Mouse (Mus musculus) hindbrain, embryonic 14.5 days (tissue): ENCODE results near the gene Uhrf1bp1l. TPM values are rescaled to one million over a fixed set of nuclear protein-coding genes. Genes with fewer than 3 reads are reported as not detected.

Experiments used
- ATAC-seq: fragments of 200-750 bp; cut with Nextera tagmentation; 2 replicates; pipeline ENCODE4 v1.8.0; 2017; ENCODE audit warnings: moderate number of reproducible peaks, mild to moderate bottlenecking, moderate TSS enrichment, moderate library complexity; ENCODE audit not compliant: low FRiP score
- DNase-seq: peaks from one replicate; pipeline ENCODE4 v3.0.0-alpha.2; 2015; ENCODE audit warnings: low spot score
- H3K27ac ChIP-seq: fragments of 300-500 bp; sonication (generic); 2 replicates; pipeline ENCODE4 v1.5.1; 2014; ENCODE audit warnings: mild to moderate bottlenecking, moderate library complexity
- H3K27me3 ChIP-seq: fragments of 300-500 bp; sonication (generic); 2 replicates; pipeline ENCODE4 v1.6.1; 2014; ENCODE audit warnings: mild to moderate bottlenecking, low read length, mixed read lengths; ENCODE audit not compliant: control insufficient read depth, insufficient read depth
- H3K36me3 ChIP-seq: fragments of 300-500 bp; sonication (generic); replicated peaks from 2 replicates; pipeline ENCODE4 v1.6.1; 2014; ENCODE audit not compliant: control insufficient read depth, insufficient read depth
- H3K4me1 ChIP-seq: fragments of 300-500 bp; sonication (generic); replicated peaks from 2 replicates; pipeline ENCODE4 v1.6.1; 2014; ENCODE audit warnings: antibody characterized with exemption, low read length, mixed read lengths; ENCODE audit not compliant: control insufficient read depth, insufficient read depth
- H3K4me2 ChIP-seq: fragments of 300-500 bp; sonication (generic); replicated peaks from 2 replicates; pipeline ENCODE4 v1.6.1; 2014; ENCODE audit warnings: mild to moderate bottlenecking, moderate library complexity
- H3K4me3 ChIP-seq: fragments of 300-500 bp; sonication (generic); replicated peaks from 2 replicates; pipeline ENCODE4 v1.5.1; 2014; ENCODE audit warnings: mild to moderate bottlenecking, low read length
- H3K9ac ChIP-seq: fragments of 300-500 bp; sonication (generic); 2 replicates; pipeline ENCODE4 v1.6.1; 2014
- H3K9me3 ChIP-seq: fragments of 300-500 bp; sonication (generic); 2 replicates; pipeline ENCODE4 v1.6.1; 2016; ENCODE audit warnings: low read length; ENCODE audit not compliant: control insufficient read depth
- WGBS: fragments of 180-500 bp; shearing (Covaris S2); extraction: QIAGEN DNeasy Blood & Tissue Kit; methylation state at CpG from one replicate; pipeline ENCODE4 v1.1.7; 2014; 5-methylcytosine and 5-hydroxymethylcytosine counted together
- polyA plus RNA-seq: library from polyadenylated mRNA; unstranded; fragments of >200 nt; fragmentation: Nextera tagmentation; extraction: Ambion mirVana; gene quantifications from 2 replicates; pipeline ENCODE4 v1.2.1, GENCODE M21; 2014

Uhrf1bp1l gene
- polyA plus RNA-seq, 1 experiment from 2014 or later, result 35.9 TPM

DNA sequence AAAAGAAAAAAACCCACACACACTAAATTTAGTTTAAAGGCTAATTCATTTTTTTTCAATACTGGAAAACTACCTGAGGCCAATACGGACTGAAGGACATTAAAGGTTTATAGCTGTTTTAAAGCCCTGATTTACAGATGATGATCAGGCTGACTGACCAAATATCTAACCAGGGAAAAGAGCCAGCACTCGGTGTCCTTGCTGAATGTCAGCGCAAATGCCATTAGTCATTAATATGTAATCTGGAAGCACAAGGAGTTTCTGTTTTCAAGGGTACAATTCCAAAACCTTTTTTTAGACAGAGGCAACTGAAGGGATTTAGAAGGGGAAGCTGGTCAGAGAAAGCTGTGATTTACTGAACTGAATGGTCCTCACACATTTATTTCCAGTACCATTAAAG is 24.0 kb upstream of the Uhrf1bp1l start:
- Histone ChIP-seq H3K9me3 (no peaks in the 10 kb centered on the region), H3K4me1 (no peaks in the 10 kb centered on the region), H3K27ac (no peak overlapping the region), H3K27me3 (no peaks in the 10 kb centered on the region), H3K9ac (no peak overlapping the region), H3K4me3 (no peak overlapping the region), H3K36me3 (peaks cover 46% of the 10 kb centered on the region), H3K4me2 (no peak overlapping the region)
- WGBS, result 97% methylated on average over 3 of the region's 3 CpGs
- no peak for ATAC-seq
- DNase-seq, result no peak

GRCm38 (mm10) chr10:89722247-89723195 is 22.3 kb upstream of the Uhrf1bp1l start:
- Histone ChIP-seq H3K27ac (no peak overlapping the region), H3K9me3 (no peaks in the 10 kb centered on the region), H3K36me3 (peaks cover 51% of the 10 kb centered on the region), H3K4me2 (no peak overlapping the region), H3K4me3 (no peak overlapping the region), H3K27me3 (no peaks in the 10 kb centered on the region), H3K9ac (no peak overlapping the region), H3K4me1 (no peaks in the 10 kb centered on the region)
- 95% methylated on average over 14 of the region's 14 CpGs for WGBS
- no peak for ATAC-seq
- DNase-seq, result no peak

DNA sequence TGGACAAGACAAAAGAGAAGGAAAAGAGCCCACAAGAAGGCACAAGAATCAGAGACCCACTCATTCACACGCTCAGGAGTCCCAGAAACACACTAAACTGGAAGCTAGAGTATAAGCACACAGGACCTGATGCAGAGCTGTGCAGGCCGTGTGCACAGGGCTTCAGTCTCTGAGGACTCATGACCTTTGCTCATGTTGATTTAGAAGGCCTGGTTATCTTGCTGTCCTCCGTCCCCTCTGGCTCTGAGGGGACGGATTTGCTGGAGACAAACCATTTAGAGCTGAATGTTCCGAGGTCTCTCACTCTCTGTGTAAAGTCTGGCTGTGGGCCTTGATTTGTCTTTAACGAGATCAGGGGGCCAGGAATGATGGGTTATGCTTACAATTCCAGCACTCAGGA is 14.4 kb upstream of the Uhrf1bp1l start:
- Histone ChIP-seq H3K27ac (no peak overlapping the region), H3K4me1 (peaks cover 11% of the 10 kb centered on the region), H3K9me3 (no peaks in the 10 kb centered on the region), H3K27me3 (no peaks in the 10 kb centered on the region), H3K4me3 (no peak overlapping the region), H3K4me2 (no peak overlapping the region), H3K9ac (no peak overlapping the region), H3K36me3 (peaks cover 21% of the 10 kb centered on the region)
- 90% methylated on average over 6 of the region's 6 CpGs for WGBS
- ATAC-seq, result no peak
- DNase-seq, result no peak

GRCm38 (mm10) chr10:89731341-89731740 is 13.4 kb upstream of the Uhrf1bp1l start:
- H3K36me3 ChIP-seq, result peaks cover 11% of the 10 kb centered on the region
- H3K4me2 ChIP-seq, result peak overlapping the region; percentile 77
- peak overlapping the region; percentile 57 for H3K4me3 ChIP-seq
- 0 out of 2 replicates have a peak overlapping the region, but pooled peaks have one; percentile 82 for H3K27ac ChIP-seq
- H3K4me1 ChIP-seq, result peaks cover 11% of the 10 kb centered on the region
- ATAC-seq (0 out of 2 replicates have a peak, but pooled peaks have one; percentile 4), DNase-seq (no peak)
- 16% methylated on average over 5 of the region's 5 CpGs for WGBS
- H3K9me3 ChIP-seq, result no peaks in the 10 kb centered on the region
- H3K27me3 ChIP-seq, result no peaks in the 10 kb centered on the region
- peak overlapping the region; percentile 70 for H3K9ac ChIP-seq

DNA sequence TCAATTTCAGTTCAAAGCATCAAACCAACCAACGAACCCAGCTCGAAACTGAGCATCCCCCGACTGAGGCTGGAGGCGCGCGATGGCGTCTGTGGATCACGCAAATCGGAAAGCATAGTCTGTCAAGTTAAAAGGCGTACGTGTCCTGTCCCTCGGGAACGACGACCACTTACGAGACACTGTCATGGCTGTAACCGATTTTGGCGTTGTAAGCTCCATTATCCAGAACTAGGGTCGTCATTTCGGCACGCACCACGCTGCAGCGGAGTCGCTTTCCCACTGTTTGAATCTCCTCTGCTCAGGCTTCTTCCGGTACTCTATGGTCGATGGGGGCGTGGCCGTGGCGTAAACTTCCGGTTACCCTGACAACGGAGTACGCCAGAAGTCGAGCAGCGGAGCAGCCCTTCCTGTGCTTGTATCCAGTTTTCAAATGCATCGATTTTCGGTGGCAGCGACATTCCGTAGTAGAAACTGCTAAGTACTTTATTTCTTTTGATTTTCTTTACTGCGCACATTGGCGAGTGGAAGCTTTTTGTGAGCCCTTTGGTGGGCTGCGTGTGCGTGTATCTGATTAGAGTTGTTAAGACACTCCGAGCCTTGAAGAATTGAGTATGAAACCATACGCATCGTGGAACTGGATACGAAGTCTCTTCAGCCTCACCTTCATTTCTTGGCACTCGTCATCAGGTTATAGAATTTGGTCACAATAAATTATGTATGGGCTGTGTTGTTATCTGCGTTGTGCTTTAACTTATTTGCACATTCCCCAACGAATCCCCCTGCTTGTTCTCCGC is 12.6 kb upstream of the Uhrf1bp1l start, which contains the start of gene Actr6:
Gene Actr6 (minus strand): TSS at position 295 of the 794 bp plus-strand sequence.
- Histone ChIP-seq H3K27ac (peak within 1 kb of the TSS; percentile 82), H3K36me3 (peaks cover 5% of the 10 kb centered on the region), H3K9me3 (no peaks in the 10 kb centered on the region), H3K9ac (peak within 1 kb of the TSS; percentile 70), H3K27me3 (no peaks in the 10 kb centered on the region), H3K4me2 (peak within 1 kb of the TSS; percentile 77), H3K4me3 (peak within 1 kb of the TSS; percentile 57), H3K4me1 (peaks cover 11% of the 10 kb centered on the region)
- 1% methylated on average over 49 of the region's 49 CpGs for WGBS
- peak; percentile 96 for DNase-seq
- ATAC-seq, result peak; percentile 99

- Histone ChIP-seq H3K4me1 (0 out of 2 replicates have a peak, but pooled peaks cover 4% of the 10 kb centered on the region), H3K27me3 (no peaks in the 10 kb centered on the region), H3K36me3 (no peaks in the 10 kb centered on the region), H3K9me3 (no peaks in the 10 kb centered on the region), H3K27ac (no peak overlapping the region), H3K4me2 (no peak overlapping the region), H3K9ac (no peak overlapping the region), H3K4me3 (no peak overlapping the region)
- WGBS, result 45% methylated on average over 5 of the region's 5 CpGs
- ATAC-seq (no peak), DNase-seq (no peak)
Observed at GRCm38 (mm10) chr10:89737092-89737491, 7.7 kb upstream of the Uhrf1bp1l start.

DNA sequence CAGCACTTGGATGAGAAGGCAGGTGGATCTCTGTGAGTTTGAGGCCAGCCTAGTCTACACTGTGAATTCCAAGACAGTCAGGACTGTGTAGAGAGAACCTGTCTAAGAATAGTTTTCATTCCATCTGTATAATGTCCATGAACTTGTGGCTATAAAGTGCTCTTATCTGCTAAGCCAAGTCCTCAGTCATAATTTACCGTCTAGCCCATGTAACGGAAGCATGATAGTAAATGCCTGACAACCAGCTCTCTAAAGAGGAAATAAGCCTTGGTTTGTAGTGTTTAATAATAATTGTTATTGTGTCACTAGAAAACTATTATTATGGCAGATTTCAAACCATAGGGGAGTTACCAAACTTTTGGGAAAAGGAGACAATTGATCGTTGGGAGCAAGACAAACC is 6.9 kb upstream of the Uhrf1bp1l start:
- no peak for ATAC-seq
- H3K9ac ChIP-seq, result no peak overlapping the region
- H3K4me1 ChIP-seq, result 0 out of 2 replicates have a peak, but pooled peaks cover under 1% of the 10 kb centered on the region
- H3K36me3 ChIP-seq, result no peaks in the 10 kb centered on the region
- H3K27me3 ChIP-seq, result no peaks in the 10 kb centered on the region
- H3K9me3 ChIP-seq, result no peaks in the 10 kb centered on the region
- no peak overlapping the region for H3K4me3 ChIP-seq
- no peak overlapping the region for H3K27ac ChIP-seq
- no peak for DNase-seq
- no peak overlapping the region for H3K4me2 ChIP-seq
- WGBS, result 95% methylated on average over 3 of the region's 3 CpGs

- H3K27ac ChIP-seq, result no peak overlapping the region
- H3K9ac ChIP-seq, result no peak overlapping the region
- no peak overlapping the region for H3K4me2 ChIP-seq
- no peak for ATAC-seq
- H3K4me3 ChIP-seq, result no peak overlapping the region
- WGBS, result 93% methylated on average over 9 of the region's 9 CpGs
- no peaks in the 10 kb centered on the region for H3K9me3 ChIP-seq
- no peaks in the 10 kb centered on the region for H3K4me1 ChIP-seq
- H3K27me3 ChIP-seq, result no peaks in the 10 kb centered on the region
- DNase-seq, result no peak
- H3K36me3 ChIP-seq, result no peaks in the 10 kb centered on the region
Observed at GRCm38 (mm10) chr10:89738395-89738794, 6.4 kb upstream of the Uhrf1bp1l start.

GRCm38 (mm10) chr10:89739703-89740102 is 5.1 kb upstream of the Uhrf1bp1l start:
- Histone ChIP-seq H3K27me3 (no peaks in the 10 kb centered on the region), H3K36me3 (no peaks in the 10 kb centered on the region), H3K4me2 (no peak overlapping the region), H3K4me1 (no peaks in the 10 kb centered on the region), H3K27ac (no peak overlapping the region), H3K9me3 (no peaks in the 10 kb centered on the region), H3K9ac (no peak overlapping the region), H3K4me3 (no peak overlapping the region)
- ATAC-seq (no peak), DNase-seq (no peak)
- WGBS, result 48% methylated on average over 7 of the region's 7 CpGs
